Mouse (Mus musculus) right cerebral cortex, postnatal 25 days (tissue): ENCODE data around the gene Haghl.
"Not testable (repeated sequence)": the region's sequence is repeated elsewhere in the genome, so short reads cannot be mapped to it uniquely, and the experiment has no call there.

Experiments used
- DNase-seq: peaks from one replicate; pipeline ENCODE4 v3.0.0; 2022

The Haghl gene

GRCm38 (mm10) chr17:25783861-25784574, 1.5 kb downstream of the Haghl start:
- no peak for DNase-seq

GRCm38 (mm10) chr17:25783086-25783485, 2.4 kb downstream of the Haghl start:
- DNase-seq = peak; percentile 10

DNA sequence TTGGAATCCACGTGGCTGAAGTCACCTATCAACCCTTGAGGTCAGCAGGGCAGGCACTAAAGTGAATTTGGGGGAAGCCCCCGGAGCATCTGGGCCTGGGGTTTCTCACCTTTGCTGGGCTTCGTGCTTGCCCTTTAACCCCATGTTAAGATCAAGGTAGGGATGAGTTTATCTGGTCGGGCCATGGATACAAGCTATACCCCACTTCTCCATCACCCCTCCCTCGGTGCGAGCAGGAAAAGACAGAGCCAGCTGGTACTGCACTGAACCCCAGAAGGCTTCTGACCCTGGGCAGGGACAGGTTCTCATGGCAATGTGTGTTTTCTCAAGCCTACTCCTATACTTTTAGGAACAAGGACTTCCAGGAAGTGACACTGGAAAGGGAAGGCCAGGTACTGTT, 4.1 kb downstream of the Haghl start:
- no peak for DNase-seq

DNA sequence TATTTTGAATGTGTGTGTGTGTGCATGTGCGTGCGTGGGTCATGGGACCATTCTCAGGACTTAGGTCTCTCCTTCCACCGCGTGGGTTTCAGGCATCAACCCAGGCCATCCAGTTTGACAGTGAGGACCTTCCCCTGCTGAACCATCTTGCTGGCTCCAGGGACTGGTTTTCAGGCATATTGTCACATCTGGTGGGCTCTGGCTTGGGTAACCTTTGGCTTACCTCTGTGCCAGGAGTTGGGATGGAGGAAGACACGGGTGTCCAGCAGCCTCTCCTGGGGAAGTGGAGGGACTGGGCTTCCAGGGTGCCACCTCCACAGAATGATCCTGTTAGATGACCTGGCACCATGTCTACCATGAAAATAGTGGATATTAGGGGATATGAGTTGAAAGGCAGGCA, 7.5 kb downstream of the Haghl start:
- no peak for DNase-seq

- DNase-seq = no peak
These were observed 10.0 kb downstream of the Haghl start for GRCm38 (mm10) chr17:25775318-25776062.

DNA sequence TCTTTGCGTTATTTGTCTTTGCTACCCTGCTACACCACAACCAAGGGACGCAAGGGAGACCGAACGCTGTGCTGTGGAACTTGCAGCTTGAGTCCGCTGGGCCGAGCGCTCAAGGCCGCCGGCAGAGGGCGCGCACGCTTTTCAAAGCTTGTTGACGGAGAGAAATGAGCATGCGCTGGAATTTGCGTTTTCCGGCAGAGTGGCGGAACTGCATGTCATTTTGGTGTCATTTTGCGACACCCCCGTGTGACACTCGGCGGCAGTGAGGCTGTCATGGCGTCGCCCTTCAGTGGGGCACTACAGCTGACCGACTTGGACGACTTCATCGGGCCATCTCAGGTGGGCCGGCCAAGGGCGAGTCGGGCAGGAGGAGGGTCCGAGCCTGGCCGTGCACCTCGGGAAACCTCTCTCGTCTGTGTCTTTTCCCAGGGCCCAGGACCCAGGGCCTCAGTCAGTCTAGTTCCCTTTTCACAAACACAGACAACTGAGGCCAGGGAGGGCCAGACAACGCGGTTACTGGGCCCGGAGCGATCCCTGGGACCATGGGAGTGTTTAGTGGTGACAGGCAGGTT, 11.8 kb downstream of the Haghl start, which contains the start of gene Narfl:
Narfl (plus strand) TSS at position 228 of the 572 bp plus-strand sequence.
- peak; percentile 98 for DNase-seq

GRCm38 (mm10) chr17:25769331-25769730, 16.1 kb downstream of the Haghl start:
- DNase-seq = no peak

DNA sequence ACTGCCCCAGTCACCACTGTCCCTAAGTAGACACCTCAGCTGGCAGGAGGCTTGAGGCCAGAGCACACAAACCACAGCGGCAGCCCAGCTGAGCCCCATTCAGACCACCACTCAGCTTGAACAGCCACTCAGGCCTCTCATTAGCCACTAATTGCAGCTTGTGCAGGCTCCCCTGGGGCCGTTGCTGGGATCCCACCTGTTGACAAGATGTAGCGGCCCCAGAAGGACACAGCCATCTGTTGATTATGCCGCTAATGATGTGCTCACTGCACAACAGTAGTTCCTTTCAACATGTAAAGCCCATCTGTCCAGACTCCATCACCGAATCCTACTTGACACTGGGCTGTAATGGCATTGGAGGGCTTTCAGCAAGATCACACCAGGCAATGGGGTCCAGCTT, 19.6 kb downstream of the Haghl start:
- DNase-seq = no peak

DNA sequence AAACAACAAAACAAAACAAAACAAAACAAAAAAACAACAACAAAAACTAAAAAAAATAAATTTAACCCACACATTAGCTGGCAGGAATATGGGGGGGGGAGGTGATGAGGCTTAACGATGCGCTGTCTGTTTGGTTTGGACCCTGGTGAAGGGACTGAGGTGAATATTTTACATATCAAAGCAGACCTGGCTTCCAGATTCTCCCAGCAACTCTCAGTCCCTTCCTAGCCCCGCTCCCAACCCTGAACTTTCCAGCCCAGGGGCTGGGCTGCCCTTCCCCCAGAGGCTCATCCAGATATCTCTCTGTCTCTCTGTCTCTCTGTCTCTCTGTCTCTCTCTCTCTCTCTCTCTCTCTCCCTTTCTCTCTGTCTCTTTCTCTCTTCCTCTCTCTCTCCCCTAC, 22.9 kb downstream of the Haghl start:
- no peak for DNase-seq

DNA sequence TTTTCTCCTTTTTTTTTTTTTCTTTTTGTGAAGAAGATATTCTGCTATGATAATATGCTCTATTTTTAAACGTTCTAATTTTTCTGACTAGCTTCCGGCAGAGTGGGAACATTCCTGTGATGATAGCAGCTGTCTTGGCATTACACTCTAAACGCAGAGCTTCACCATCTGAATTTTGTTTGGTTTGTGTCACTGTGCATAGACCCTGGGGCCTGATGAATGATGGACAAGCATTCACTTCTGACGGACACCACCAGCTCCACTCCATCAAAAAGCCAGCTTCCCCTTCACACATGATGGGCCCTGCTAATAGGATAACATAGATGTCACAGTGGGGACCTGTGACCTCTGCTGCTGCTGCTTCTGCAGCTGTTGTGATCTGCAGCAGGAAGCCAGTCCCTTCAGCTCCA, 23.9 kb downstream of the Haghl start:
- no peak for DNase-seq

DNA sequence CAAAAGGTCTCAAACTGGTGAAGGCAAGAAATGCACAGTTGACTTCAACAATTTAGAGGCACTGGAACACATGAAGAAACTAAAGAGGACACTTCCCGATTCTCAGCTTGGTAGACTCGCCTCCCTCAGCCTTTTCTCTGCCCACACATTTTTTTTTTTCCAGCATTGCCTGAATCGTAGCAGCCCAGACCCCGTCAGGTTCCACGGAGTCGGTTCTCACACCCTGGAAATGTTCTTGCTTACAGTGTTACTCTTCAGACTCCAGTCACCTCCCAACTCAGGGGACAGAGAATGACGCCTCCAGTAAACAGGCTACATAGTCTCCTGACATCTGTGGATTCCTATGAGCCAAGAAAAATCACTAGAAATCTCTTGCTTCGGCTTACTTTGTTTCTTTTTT, 25.3 kb downstream of the Haghl start:
- no peak for DNase-seq

GRCm38 (mm10) chr17:25757691-25758090, 27.8 kb downstream of the Haghl start:
- DNase-seq = no peak

- DNase-seq = no peak
These were observed 28.9 kb downstream of the Haghl start for GRCm38 (mm10) chr17:25756378-25757242.

DNA sequence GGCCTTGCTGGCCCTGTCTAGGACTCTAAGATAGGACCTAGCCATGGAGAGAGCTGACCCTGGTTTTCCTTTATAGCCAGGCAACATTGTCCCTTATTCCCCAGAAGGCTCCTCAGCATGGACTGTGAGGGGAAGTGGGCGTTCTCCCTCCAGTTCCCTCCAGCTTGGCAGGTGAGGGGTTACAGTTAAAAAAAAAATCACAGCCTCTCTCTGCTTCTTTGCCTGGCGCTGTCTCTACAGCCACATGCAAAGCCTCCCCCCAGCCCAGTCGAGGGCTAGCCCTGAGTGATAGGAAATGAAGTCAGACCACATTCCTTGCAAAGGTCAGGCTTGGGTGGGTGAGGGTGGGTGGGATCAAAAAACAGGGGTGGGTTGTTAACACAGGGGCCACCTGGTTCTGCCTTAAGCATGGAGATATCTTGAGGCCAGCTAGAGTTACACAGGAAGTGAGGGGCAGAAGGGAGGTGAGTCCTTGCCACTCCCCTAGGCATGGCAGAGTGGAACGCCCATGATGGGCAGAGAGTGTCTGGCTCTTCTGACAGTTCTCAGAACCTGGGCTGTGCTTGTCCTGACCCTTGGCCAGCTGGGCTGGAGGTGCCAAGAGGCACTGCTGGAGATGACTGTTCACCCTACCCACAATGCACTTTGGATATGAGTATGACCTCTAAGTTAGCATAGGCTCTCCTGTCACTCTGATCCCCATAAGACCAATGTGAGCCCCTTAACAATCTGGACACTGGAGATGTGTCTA, 29.7 kb downstream of the Haghl start:
- DNase-seq = no peak

GRCm38 (mm10) chr17:25755086-25755485, 30.4 kb downstream of the Haghl start:
- no peak for DNase-seq

- DNase-seq = no peak
These were observed 31.2 kb downstream of the Haghl start, which contains the start of gene Msln for GRCm38 (mm10) chr17:25754241-25754640. TSS of gene Msln (minus strand) at chr17:25754378.

DNA sequence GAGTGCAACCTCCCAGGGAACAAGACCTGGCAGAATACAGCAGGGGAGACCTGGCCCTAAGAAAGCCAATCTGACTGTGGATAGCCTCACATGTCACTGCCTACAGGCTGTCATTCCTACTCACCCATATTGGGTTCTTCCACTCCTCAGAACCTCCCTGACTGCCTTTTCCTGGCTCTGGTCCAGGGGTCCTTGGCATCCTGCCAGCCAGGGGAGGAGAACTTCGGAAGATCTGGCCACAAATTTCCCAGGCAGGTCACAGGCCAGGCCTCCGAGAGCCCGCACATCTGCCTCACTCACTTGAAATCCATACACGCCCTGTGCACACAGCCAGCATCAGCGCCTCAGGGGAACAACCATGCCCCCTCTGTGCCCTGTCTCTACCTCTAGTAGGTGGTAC, 34.0 kb downstream of the Haghl start:
- no peak for DNase-seq

GRCm38 (mm10) chr17:25749314-25749713, 36.2 kb downstream of the Haghl start:
- DNase-seq = no peak

GRCm38 (mm10) chr17:25748238-25748637, 37.2 kb downstream of the Haghl start:
- no peak for DNase-seq

DNA sequence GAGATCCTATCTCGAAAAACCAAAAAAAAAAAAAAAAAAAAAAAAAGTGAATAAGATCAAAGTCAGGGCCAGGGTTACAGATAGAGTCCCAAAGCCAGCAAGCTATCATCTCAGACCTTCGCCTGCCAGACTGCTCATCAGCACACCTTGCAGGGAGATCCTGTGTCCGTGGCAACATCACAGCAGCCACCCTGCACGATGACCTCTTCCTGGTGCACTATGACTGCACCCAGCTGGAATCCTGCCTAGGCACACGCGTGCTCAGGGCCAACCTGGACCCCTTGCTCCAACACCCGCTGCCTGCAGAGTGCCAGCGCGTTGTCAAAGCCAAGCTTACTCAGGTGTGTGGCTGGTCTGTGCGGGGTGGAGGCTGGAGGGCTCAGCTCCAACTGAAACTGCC, 41.2 kb downstream of the Haghl start:
- no peak for DNase-seq

DNA sequence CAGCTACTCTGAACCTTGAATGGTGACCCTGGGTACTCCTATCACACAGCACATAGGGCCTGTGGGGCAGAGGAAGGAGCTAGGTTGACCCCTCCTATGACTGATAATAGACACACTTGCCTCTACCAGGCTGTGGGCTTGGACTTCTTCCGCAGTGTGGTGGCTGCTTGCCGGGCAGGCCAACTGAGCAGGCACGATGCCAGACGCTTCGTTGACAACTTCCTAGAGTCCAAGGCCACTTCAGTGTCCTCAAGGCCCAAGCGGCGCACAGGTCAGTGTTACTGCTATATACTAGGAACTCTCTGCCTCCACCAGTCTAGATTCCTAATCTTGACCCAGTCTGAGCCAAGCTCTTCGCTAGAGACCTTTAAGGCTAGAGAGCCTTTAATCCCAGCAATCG, 41.6 kb downstream of the Haghl start:
- DNase-seq = no peak

DNA sequence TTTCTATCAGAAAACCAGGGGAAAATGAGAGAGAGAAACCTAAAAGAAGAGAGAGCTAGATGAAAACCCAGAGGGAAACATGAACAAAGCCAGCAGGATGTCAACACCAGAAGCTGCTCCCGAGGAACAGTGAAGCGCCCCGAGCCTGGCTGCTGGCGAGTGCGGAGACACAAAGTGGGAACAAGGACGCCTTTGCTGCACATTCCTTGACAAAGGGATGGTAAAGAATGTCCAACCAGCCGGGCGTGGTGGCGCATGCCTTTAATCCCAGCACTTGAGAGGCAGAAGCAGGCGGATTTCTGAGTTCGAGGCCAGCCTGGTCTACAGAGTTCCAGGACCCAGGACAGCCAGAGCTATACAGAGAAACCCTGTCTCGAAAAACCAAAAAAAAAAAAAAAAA, 44.0 kb downstream of the Haghl start:
- not testable (repeated sequence) for DNase-seq
